8 mouse cellular contexts compared by ENCODE assay signal in the genomic region with DNA sequence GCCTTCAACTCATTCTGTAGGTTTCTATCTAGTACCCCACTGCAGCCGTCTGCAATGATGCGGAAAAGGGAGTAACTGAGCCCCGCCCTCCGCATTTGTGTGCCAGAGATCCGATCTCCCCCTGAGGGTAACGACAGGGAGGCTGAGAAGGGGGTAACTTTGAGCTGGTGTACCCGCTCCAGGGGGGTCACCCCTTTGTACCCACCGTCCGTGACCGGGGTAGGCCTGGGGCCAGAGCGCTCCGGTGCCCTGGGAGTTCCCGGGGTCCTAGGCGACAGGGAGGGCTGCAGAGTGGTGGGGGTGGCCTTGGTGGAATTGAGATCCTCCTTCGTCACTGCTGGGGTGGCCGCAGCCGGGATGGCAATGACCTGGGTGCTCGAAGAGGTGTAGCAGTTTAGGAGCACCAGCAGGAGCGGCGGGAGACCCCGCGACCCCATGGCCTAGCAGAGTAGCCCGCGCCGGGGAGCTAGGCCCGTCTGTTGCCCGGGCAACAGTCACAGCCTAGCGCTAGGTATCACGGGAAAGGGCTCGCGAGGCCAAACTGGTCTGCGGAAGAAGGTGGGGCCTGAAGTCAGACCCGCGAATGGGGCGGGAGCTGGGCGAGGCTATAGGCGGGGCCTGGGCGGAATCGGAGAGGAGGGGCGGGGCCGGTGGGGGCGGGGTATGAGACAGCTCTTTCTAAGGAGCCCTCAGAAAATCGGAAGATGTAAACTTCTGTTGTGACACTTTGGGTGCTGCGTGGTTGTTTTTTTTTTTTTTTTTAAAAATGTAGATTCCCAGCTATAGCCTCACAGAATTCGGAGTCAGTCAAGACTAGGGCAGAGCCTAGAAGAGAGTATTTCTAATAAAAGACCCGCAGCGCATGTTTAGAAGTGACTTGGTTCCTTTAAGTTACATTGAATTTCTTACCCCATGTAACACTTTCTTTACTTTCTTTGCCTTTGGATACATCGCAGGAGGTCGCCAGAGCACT. TPM values are rescaled to one million over a fixed set of nuclear protein-coding genes. Genes with fewer than 3 reads are reported as not detected.
DNase-seq lines count a peak whose midpoint lies in the region; ATAC-seq lines count a peak whose summit lies in the region.

A gene (minus strand): TSS at position 528 of the 973 bp plus-strand sequence.

- peak within 1 kb of the TSS; percentile 77 for H3K4me2 ChIP-seq in hindbrain, embryonic 16.5 days (ENCODE audit: low read length)

- H3K4me1 ChIP-seq in hindbrain, embryonic 16.5 days (ENCODE audit: control insufficient read depth, insufficient read depth, low read depth, low read length) = peaks cover 3% of the 10 kb centered on the region; the same call in 1 of the 2 replicates

- peak within 1 kb of the TSS; percentile 91 for H3K4me3 ChIP-seq in hindbrain, embryonic 16.5 days (ENCODE audit: low read length)

- H3K27me3 ChIP-seq in hindbrain, embryonic 16.5 days (replicated peaks; ENCODE audit: control insufficient read depth, insufficient read depth, low read length) = no peaks in the 10 kb centered on the region

- peak; percentile 90 for DNase-seq in WW6 (ENCODE audit: low read depth, low spot score)
- peak; percentile 76 to 84 for DNase-seq in cerebellum, postnatal 4 days (ENCODE audit: low spot score in 2 of 2)
- peak; percentile 91 for DNase-seq in gastrocnemius, adult 18-20 months (ENCODE audit: low spot score)
- DNase-seq in left cerebral cortex, adult 18-20 months (ENCODE audit: low spot score in 2 of 2) = peak; percentile 81 to 86
- peak; percentile 79 for DNase-seq in right cerebral cortex, adult 2 months (ENCODE audit: low spot score in 2 of 2)
- DNase-seq in urinary bladder, postnatal 14 days (ENCODE audit: low spot score) = peak; percentile 92

- peak within 1 kb of the TSS; percentile 88 for H3K9ac ChIP-seq in hindbrain, embryonic 16.5 days (ENCODE audit: low read depth, low read length)

- no peaks in the 10 kb centered on the region for H3K36me3 ChIP-seq in hindbrain, embryonic 16.5 days (ENCODE audit: control insufficient read depth, insufficient read depth, low read length)

- no peaks in the 10 kb centered on the region for H3K9me3 ChIP-seq in hindbrain, embryonic 16.5 days (ENCODE audit: control insufficient read depth, low read length)

- peak within 1 kb of the TSS; percentile 77 for H3K27ac ChIP-seq in hindbrain, embryonic 16.5 days (ENCODE audit: low read depth, low read length)

- 1% methylated on average over 49 of the region's 49 CpGs for WGBS in hindbrain, embryonic 16.5 days

- peak; percentile 98 for ATAC-seq in hindbrain, embryonic 16.5 days
- peak; percentile 93 for ATAC-seq in megakaryocyte, adult 5-6 weeks (ENCODE audit: poor library complexity, severe bottlenecking)

RNA-seq across cellular contexts. Expression of the gene that starts here (rescaled TPM):
- 1 to 10 TPM; 1.3 to 2.0 TPM for total RNA-seq in gastrocnemius, adult 18-20 months (2021)
- 5.3 and 6.0 TPM in 2 replicates for polyA plus RNA-seq in hindbrain, embryonic 16.5 days (2015; fragmentation: Nextera tagmentation; extraction: Ambion mirVana)
- total RNA-seq in left cerebral cortex, adult 18-20 months (2021) = 10 to 100 TPM; 10.3 to 14.6 TPM
- 3.2 and 4.3 TPM in 2 replicates for total RNA-seq in megakaryocyte, adult 5-6 weeks (2015)
- 3.5 and 6.5 TPM in 2 replicates for total RNA-seq in megakaryocyte, adult 5-6 weeks (2017)

Comparison
In these comparisons a context has a peak if more than half of its experiments do, and no peak if none do; other contexts are left out.
1. Peak in every context shown above with its lines: DNase-seq, ATAC-seq, H3K4me3 ChIP-seq and H3K27ac ChIP-seq.